10 mouse cellular contexts compared by ENCODE assay signal in the genomic region with DNA sequence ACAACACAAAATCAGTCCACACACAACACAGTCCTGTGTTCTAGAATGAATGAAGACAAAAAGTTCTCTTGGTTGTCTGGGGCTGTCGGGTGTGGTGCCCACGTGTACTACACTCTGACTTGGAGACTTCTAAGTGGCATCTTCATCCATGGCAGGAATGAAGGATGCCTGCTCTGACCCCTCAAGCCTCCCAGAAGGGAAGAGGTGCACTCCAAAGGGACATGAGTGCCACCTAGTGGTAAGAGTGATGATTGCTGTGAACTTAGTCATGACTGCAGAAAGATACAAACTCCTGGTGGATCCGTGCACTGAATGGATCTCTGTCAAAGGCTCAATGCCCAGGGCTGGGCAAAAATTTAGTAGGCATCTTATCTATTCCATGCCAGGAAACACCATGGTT. TPM values are rescaled to one million over a fixed set of nuclear protein-coding genes. Genes with fewer than 3 reads are reported as not detected.
DNase-seq lines count a peak whose midpoint lies in the region; ATAC-seq lines count a peak whose summit lies in the region.
"Had no signal": no experiment of that assay in that cellular context is flagged by ENCODE, and none has a peak within 500 bp of the region (broad histone marks: within the 10 kb centered on the region; RNA-seq: fewer than 3 reads in every experiment).

No protein-coding gene starts in this region.

- no peak overlapping the region for H3K9ac ChIP-seq in midbrain, embryonic 11.5 days (ENCODE audit: low read length)
- no peak overlapping the region for H3K9ac ChIP-seq in midbrain, embryonic 16.5 days (ENCODE audit: low read depth, low read length)
- no peak overlapping the region for H3K9ac ChIP-seq in midbrain, embryonic 14.5 days (replicated peaks; ENCODE audit: low read length)
- H3K9ac ChIP-seq: midbrain, embryonic 12.5 days had no signal

- no peaks in the 10 kb centered on the region for H3K4me1 ChIP-seq in midbrain, embryonic 11.5 days (ENCODE audit: control insufficient read depth, insufficient read depth, low read length)
- no peaks in the 10 kb centered on the region for H3K4me1 ChIP-seq in midbrain, embryonic 16.5 days (ENCODE audit: control insufficient read depth, insufficient read depth, low read length)
- H3K4me1 ChIP-seq in midbrain, embryonic 14.5 days (ENCODE audit: control insufficient read depth, insufficient read depth, low read length) = no peaks in the 10 kb centered on the region
- H3K4me1 ChIP-seq: midbrain, embryonic 12.5 days had no signal

- H3K4me3 ChIP-seq in midbrain, embryonic 11.5 days (ENCODE audit: low read depth, low read length) = no peak overlapping the region
- no peak overlapping the region for H3K4me3 ChIP-seq in midbrain, embryonic 16.5 days (ENCODE audit: low read depth, low read length)
- H3K4me3 ChIP-seq in midbrain, embryonic 14.5 days (replicated peaks; ENCODE audit: low read depth, low read length) = no peak overlapping the region
- H3K4me3 ChIP-seq: erythroblast, embryonic 14.5 days; midbrain, embryonic 12.5 days had no signal

- H3K27me3 ChIP-seq in midbrain, embryonic 11.5 days (ENCODE audit: control insufficient read depth, insufficient read depth, low read length) = no peaks in the 10 kb centered on the region
- no peaks in the 10 kb centered on the region for H3K27me3 ChIP-seq in midbrain, embryonic 16.5 days (ENCODE audit: control insufficient read depth, insufficient read depth, low read depth, low read length)
- no peaks in the 10 kb centered on the region for H3K27me3 ChIP-seq in midbrain, embryonic 14.5 days (ENCODE audit: control insufficient read depth, insufficient read depth, low read length)

- no peaks in the 10 kb centered on the region for H3K36me3 ChIP-seq in midbrain, embryonic 11.5 days (ENCODE audit: control insufficient read depth, insufficient read depth, low read length)
- H3K36me3 ChIP-seq in midbrain, embryonic 16.5 days (ENCODE audit: control insufficient read depth, insufficient read depth, low read length) = no peaks in the 10 kb centered on the region
- no peaks in the 10 kb centered on the region for H3K36me3 ChIP-seq in midbrain, embryonic 14.5 days (ENCODE audit: control insufficient read depth, insufficient read depth, low read length)
- H3K36me3 ChIP-seq: midbrain, embryonic 12.5 days had no signal

- no peak overlapping the region for H3K4me2 ChIP-seq in midbrain, embryonic 11.5 days
- H3K4me2 ChIP-seq in midbrain, embryonic 16.5 days (ENCODE audit: low read length) = no peak overlapping the region
- no peak overlapping the region for H3K4me2 ChIP-seq in midbrain, embryonic 14.5 days (ENCODE audit: low read length)
- H3K4me2 ChIP-seq: midbrain, embryonic 12.5 days had no signal

- 7% methylated on average over 3 of the region's 3 CpGs for WGBS in midbrain, embryonic 11.5 days
- 5% methylated on average over 3 of the region's 3 CpGs for WGBS in midbrain, embryonic 16.5 days
- WGBS in midbrain, embryonic 14.5 days = 4% methylated on average over 3 of the region's 3 CpGs

- peak; percentile 96 for DNase-seq in midbrain, embryonic 11.5 days (ENCODE audit: low spot score, missing footprints)
- peak; percentile 60 to 90 for DNase-seq in adrenal gland, adult (ENCODE audit: inconsistent age in 2 of 2, low spot score in 1 of 2)
- DNase-seq in embryo, embryonic 10 days (ENCODE audit: low spot score) = peak; percentile 95
- DNase-seq in heart, postnatal 4 days = peak; percentile 87
- peak; percentile 58 to 79 for DNase-seq in left cerebral cortex, adult 18-20 months (ENCODE audit: low spot score in 2 of 2)
- peak; percentile 92 for DNase-seq in midbrain, embryonic 14.5 days
- peak; percentile 49 for DNase-seq in thymus, postnatal 0 days (ENCODE audit: low spot score)

- peak; percentile 61; the same call in 1 of the 2 replicates for ATAC-seq in midbrain, embryonic 11.5 days (ENCODE audit: low FRiP score)
- ATAC-seq in midbrain, embryonic 16.5 days = no peak
- no peak for ATAC-seq in midbrain, embryonic 14.5 days (ENCODE audit: low FRiP score, low TSS enrichment)

- no peak overlapping the region for H3K27ac ChIP-seq in midbrain, embryonic 11.5 days (ENCODE audit: low read depth, low read length)
- no peak overlapping the region for H3K27ac ChIP-seq in midbrain, embryonic 16.5 days (ENCODE audit: low read length)
- H3K27ac ChIP-seq in midbrain, embryonic 14.5 days (replicated peaks; ENCODE audit: low read depth, low read length) = no peak overlapping the region
- H3K27ac ChIP-seq: midbrain, embryonic 12.5 days had no signal

- H3K9me3 ChIP-seq in midbrain, embryonic 11.5 days (ENCODE audit: control insufficient read depth, low read length) = no peaks in the 10 kb centered on the region
- H3K9me3 ChIP-seq in midbrain, embryonic 16.5 days (replicated peaks; ENCODE audit: control insufficient read depth, low read length, poor library complexity, severe bottlenecking) = no peaks in the 10 kb centered on the region; the same call in 1 of the 2 replicates
- no peaks in the 10 kb centered on the region for H3K9me3 ChIP-seq in midbrain, embryonic 14.5 days (ENCODE audit: control insufficient read depth, low read length)
- H3K9me3 ChIP-seq: midbrain, embryonic 12.5 days had no signal

RNA-seq across cellular contexts. Expression of gene Gja4, which starts 5.8 kb away (rescaled TPM):
- 18.3 and 20.1 TPM in 2 replicates for polyA plus RNA-seq in midbrain, embryonic 11.5 days (2014; fragmentation: Nextera tagmentation; extraction: Ambion mirVana)
- polyA plus RNA-seq in midbrain, embryonic 16.5 days (2015; fragmentation: Nextera tagmentation; extraction: Ambion mirVana) = 18.1 and 20.8 TPM in 2 replicates
- total RNA-seq in heart, postnatal 4 days (2021) = 10 to 100 TPM; 25.3 to 27.4 TPM
- 1 to 10 TPM; 2.2 to 3.2 TPM for total RNA-seq in left cerebral cortex, adult 18-20 months (2021)
- polyA plus RNA-seq in midbrain, embryonic 14.5 days (2014; fragmentation: Nextera tagmentation; extraction: Ambion mirVana) = 15.7 and 24.4 TPM in 2 replicates
- polyA plus RNA-seq in thymus, postnatal 0 days (2015; fragmentation: Nextera tagmentation; extraction: Ambion mirVana) = 4.9 and 6.1 TPM in 2 replicates
- polyA plus RNA-seq: erythroblast, embryonic 14.5 days had no signal

RNA-seq across cellular contexts. Expression of gene Gjb3, which starts 11.0 kb away (rescaled TPM):
- 0.65 and 0.75 TPM in 2 replicates for polyA plus RNA-seq in midbrain, embryonic 11.5 days (2014; fragmentation: Nextera tagmentation; extraction: Ambion mirVana)
- 0.11 and 0.55 TPM in 2 replicates for polyA plus RNA-seq in midbrain, embryonic 16.5 days (2015; fragmentation: Nextera tagmentation; extraction: Ambion mirVana)
- under 1 TPM in 1 of 2 experiments, not detected in 1; 0.43 TPM for total RNA-seq in heart, postnatal 4 days (2021)
- total RNA-seq in left cerebral cortex, adult 18-20 months (2021) = under 1 TPM; 0.35 to 0.37 TPM
- polyA plus RNA-seq in midbrain, embryonic 14.5 days (2014; fragmentation: Nextera tagmentation; extraction: Ambion mirVana) = 0.18 and 0.38 TPM in 2 replicates
- polyA plus RNA-seq in thymus, postnatal 0 days (2015; fragmentation: Nextera tagmentation; extraction: Ambion mirVana) = 0.42 and 0.44 TPM in 2 replicates
- polyA plus RNA-seq: erythroblast, embryonic 14.5 days had no signal

RNA-seq across cellular contexts. Expression of gene Gjb4, which starts 34.3 kb away (rescaled TPM):
- polyA plus RNA-seq in midbrain, embryonic 11.5 days (2014; fragmentation: Nextera tagmentation; extraction: Ambion mirVana) = 0.10 TPM in 1 of 2 replicates, not detected in the other
- polyA plus RNA-seq in midbrain, embryonic 16.5 days (2015; fragmentation: Nextera tagmentation; extraction: Ambion mirVana) = 0.13 and 0.14 TPM in 2 replicates
- total RNA-seq in heart, postnatal 4 days (2021) = not detected
- total RNA-seq in left cerebral cortex, adult 18-20 months (2021) = not detected
- not detected in 2 replicates for polyA plus RNA-seq in midbrain, embryonic 14.5 days (2014; fragmentation: Nextera tagmentation; extraction: Ambion mirVana)
- 0.12 TPM in 1 of 2 replicates, not detected in the other for polyA plus RNA-seq in thymus, postnatal 0 days (2015; fragmentation: Nextera tagmentation; extraction: Ambion mirVana)
- polyA plus RNA-seq: erythroblast, embryonic 14.5 days; midbrain, embryonic 12.5 days had no signal

RNA-seq across cellular contexts. Expression of gene Gjb5, which starts 38.4 kb away (rescaled TPM):
- polyA plus RNA-seq in midbrain, embryonic 11.5 days (2014; fragmentation: Nextera tagmentation; extraction: Ambion mirVana) = 0.42 and 0.46 TPM in 2 replicates
- polyA plus RNA-seq in midbrain, embryonic 16.5 days (2015; fragmentation: Nextera tagmentation; extraction: Ambion mirVana) = 0.18 TPM in 1 of 2 replicates, not detected in the other
- total RNA-seq in heart, postnatal 4 days (2021) = under 1 TPM; 0.50 to 0.54 TPM
- not detected for total RNA-seq in left cerebral cortex, adult 18-20 months (2021)
- not detected in 2 replicates for polyA plus RNA-seq in midbrain, embryonic 14.5 days (2014; fragmentation: Nextera tagmentation; extraction: Ambion mirVana)
- 0.12 and 0.21 TPM in 2 replicates for polyA plus RNA-seq in thymus, postnatal 0 days (2015; fragmentation: Nextera tagmentation; extraction: Ambion mirVana)
- polyA plus RNA-seq: erythroblast, embryonic 14.5 days had no signal
